Mouse (Mus musculus): Measurements from ENCODE around the gene Mettl16. TPM values are rescaled to one million over a fixed set of nuclear protein-coding genes. Genes with fewer than 3 reads are reported as not detected.

Gene Mettl16
- total and polyA plus RNA-seq, 2 experiments from 2014 or later: 10.6 to 26.6 TPM

DNA sequence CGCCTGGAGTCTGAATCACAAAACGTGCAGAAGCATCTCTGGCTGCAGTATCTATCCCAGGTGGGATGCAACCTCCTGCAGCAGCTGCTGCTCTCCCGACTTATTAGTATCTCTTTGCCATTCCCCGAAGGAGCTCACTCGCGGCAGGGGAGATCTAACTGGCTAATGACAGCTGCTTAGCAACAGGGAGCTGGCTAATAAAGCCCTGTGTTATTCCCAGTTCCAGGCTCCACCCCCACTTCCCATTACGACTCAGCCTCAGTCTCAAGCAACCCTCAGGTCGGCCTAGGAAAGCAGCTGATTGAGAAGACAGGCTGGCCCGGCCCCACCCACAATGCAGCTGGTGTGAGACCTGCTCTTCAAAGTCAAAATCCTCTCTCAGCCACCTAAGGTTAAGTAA lies 106.2 kb downstream of the Mettl16 start:
- Histone ChIP-seq H3K4me2 (ENCODE audit: low read depth, low read length) (peak overlapping the region; percentile 44), H3K4me1 (ENCODE audit: insufficient read depth, low read length) (peaks cover 13% of the 10 kb centered on the region), H3K36me3 (ENCODE audit: insufficient read depth, low read length) (no peaks in the 10 kb centered on the region), H3K4me3 (ENCODE audit: low read length) (no peak overlapping the region), H3K27me3 (ENCODE audit: insufficient read depth, low read length) (no peaks in the 10 kb centered on the region), H3K27ac (peak overlapping the region; percentile 78), H3K9ac (replicated peaks; ENCODE audit: low read length) (no peak overlapping the region), H3K9me3 (ENCODE audit: low read length) (no peaks in the 10 kb centered on the region)
- WGBS: 1% methylated on average over 9 of the region's 9 CpGs
- DNase-seq (ENCODE audit: low spot score) (peak; percentile 87), ATAC-seq (peak; percentile 93)
- no peak for TF ChIP-seq CTCF (IDR thresholded peaks at IDR 0.05; ENCODE audit: low read depth)

Small RNA genes lying within 50 kb of the gene (microRNA-seq; reads per million reads assigned to microRNA genes)
- gene Mir6926: 0.72 to 2.5 reads per million in 2 experiments

Other genes with a start within 250 kb of the Mettl16 start
- 48.5 and 55.5 TPM in 2 replicates for gene Rap1gap2, start 159.9 kb upstream of the Mettl16 start, total RNA-seq (2014; rRNA removed)
- 9.9 and 11.1 TPM in 2 replicates for gene Rap1gap2, start 159.9 kb upstream of the Mettl16 start, polyA plus RNA-seq (2015; fragmentation: Nextera tagmentation; extraction: Ambion mirVana)
- gene Ccdc92b, start 151.2 kb upstream of the Mettl16 start, total RNA-seq (2014; rRNA removed): 16.8 and 19.5 TPM in 2 replicates
- gene Ccdc92b, start 151.2 kb upstream of the Mettl16 start, polyA plus RNA-seq (2015; fragmentation: Nextera tagmentation; extraction: Ambion mirVana): 3.4 TPM in 2 replicates
- gene Cluh, start 121.3 kb upstream of the Mettl16 start, total RNA-seq (2014; rRNA removed): 87.1 and 132 TPM in 2 replicates
- gene Cluh, start 121.3 kb upstream of the Mettl16 start, polyA plus RNA-seq (2015; fragmentation: Nextera tagmentation; extraction: Ambion mirVana): 18.7 and 21.3 TPM in 2 replicates
- 181 and 190 TPM in 2 replicates for gene Pafah1b1, start 46.2 kb upstream of the Mettl16 start, total RNA-seq (2014; rRNA removed)
- gene Pafah1b1, start 46.2 kb upstream of the Mettl16 start, polyA plus RNA-seq (2015; fragmentation: Nextera tagmentation; extraction: Ambion mirVana): 82.6 and 83.5 TPM in 2 replicates
- gene Mnt, start 60.1 kb downstream of the Mettl16 start, total RNA-seq (2014; rRNA removed): 18.5 and 22.8 TPM in 2 replicates
- 7.0 and 8.4 TPM in 2 replicates for gene Mnt, start 60.1 kb downstream of the Mettl16 start, polyA plus RNA-seq (2015; fragmentation: Nextera tagmentation; extraction: Ambion mirVana)
- gene Sgsm2, start 126.2 kb downstream of the Mettl16 start, total RNA-seq (2014; rRNA removed): 49.0 and 59.2 TPM in 2 replicates
- gene Sgsm2, start 126.2 kb downstream of the Mettl16 start, polyA plus RNA-seq (2015; fragmentation: Nextera tagmentation; extraction: Ambion mirVana): 21.2 and 21.3 TPM in 2 replicates
- gene Tsr1, start 127.2 kb downstream of the Mettl16 start, total RNA-seq (2014; rRNA removed): 20.3 and 34.1 TPM in 2 replicates
- 21.1 and 22.0 TPM in 2 replicates for gene Tsr1, start 127.2 kb downstream of the Mettl16 start, polyA plus RNA-seq (2015; fragmentation: Nextera tagmentation; extraction: Ambion mirVana)
- 24.9 and 27.8 TPM in 2 replicates for gene Smg6, start 155.0 kb downstream of the Mettl16 start, total RNA-seq (2014; rRNA removed)
- gene Smg6, start 155.0 kb downstream of the Mettl16 start, polyA plus RNA-seq (2015; fragmentation: Nextera tagmentation; extraction: Ambion mirVana): 9.8 and 10.0 TPM in 2 replicates
- gene Srr, start 155.1 kb downstream of the Mettl16 start, total RNA-seq (2014; rRNA removed): 31.0 and 41.8 TPM in 2 replicates
- gene Srr, start 155.1 kb downstream of the Mettl16 start, polyA plus RNA-seq (2015; fragmentation: Nextera tagmentation; extraction: Ambion mirVana): 32.9 and 36.4 TPM in 2 replicates